Mouse (Mus musculus): ENCODE measurements around the gene Palm2.

- no peak for TF ChIP-seq POLR2A (IDR thresholded peaks at IDR 0.05; ENCODE audit: borderline replicate concordance, extremely low read depth, low read depth, low read length)
- no peak for TF ChIP-seq CTCF (IDR thresholded peaks at IDR 0.05; ENCODE audit: insufficient read depth, low read length)
Measured at GRCm38 (mm10) chr4:57666101-57666500, 232.1 kb downstream of the Palm2 start.
